29 mouse cellular contexts compared by ENCODE assay signal in the genomic region with DNA sequence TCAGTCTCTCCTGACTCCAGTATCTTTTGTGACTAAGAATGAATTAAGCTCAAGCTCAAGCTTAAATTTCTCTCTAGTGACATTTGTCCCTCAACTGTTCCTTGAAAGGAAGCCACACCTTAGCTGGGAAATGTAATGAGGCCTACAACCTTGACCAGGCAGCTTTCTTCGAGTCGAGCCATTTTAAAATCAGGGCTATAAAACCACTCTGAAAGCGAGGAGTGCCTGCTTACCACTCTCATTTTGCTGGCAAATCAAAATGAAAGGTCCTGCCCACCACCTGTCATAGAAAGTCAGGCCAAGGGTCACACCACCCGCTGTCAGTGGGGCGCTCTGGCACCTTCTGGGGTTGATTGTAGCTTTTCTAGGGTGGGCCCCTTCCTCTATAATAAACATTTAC. TPM values are rescaled to one million over a fixed set of nuclear protein-coding genes. Genes with fewer than 3 reads are reported as not detected.
"Had no signal": no experiment of that assay in that cellular context is flagged by ENCODE, and none has a peak within 500 bp of the region (broad histone marks: within the 10 kb centered on the region; RNA-seq: fewer than 3 reads in every experiment).

No protein-coding gene starts in this region.

- H3K4me2 ChIP-seq: heart, embryonic 11.5 days; heart, embryonic 13.5 days; heart, embryonic 15.5 days; hindbrain, embryonic 12.5 days; hindbrain, embryonic 14.5 days; limb, embryonic 12.5 days; liver, embryonic 11.5 days; liver, embryonic 13.5 days; liver, embryonic 15.5 days had no signal

- H3K9me3 ChIP-seq: heart, embryonic 13.5 days; heart, embryonic 15.5 days; hindbrain, embryonic 10.5 days; hindbrain, embryonic 12.5 days; limb, embryonic 10.5 days; limb, embryonic 12.5 days; liver, embryonic 13.5 days; liver, embryonic 15.5 days had no signal

- H3K36me3 ChIP-seq: heart, embryonic 13.5 days; heart, embryonic 15.5 days; hindbrain, embryonic 10.5 days; hindbrain, embryonic 12.5 days; limb, embryonic 10.5 days; limb, embryonic 12.5 days; liver, embryonic 13.5 days; liver, embryonic 15.5 days had no signal

- H3K27ac ChIP-seq: heart, adult 2 months; heart, embryonic 13.5 days; heart, embryonic 15.5 days; hindbrain, embryonic 10.5 days; hindbrain, embryonic 12.5 days; hindbrain, embryonic 14.5 days; limb, embryonic 10.5 days; limb, embryonic 12.5 days; liver, embryonic 13.5 days; liver, embryonic 15.5 days had no signal

- ATAC-seq: forebrain, embryonic 16.5 days; hindbrain, embryonic 16.5 days; inflammation-experienced regulatory T-cells, adult 6 months had no signal

- H3K27me3 ChIP-seq: heart, embryonic 13.5 days; heart, embryonic 15.5 days; hindbrain, embryonic 12.5 days; limb, embryonic 12.5 days; liver, embryonic 13.5 days; liver, embryonic 15.5 days had no signal

- H3K4me3 ChIP-seq: heart, adult 2 months; heart, embryonic 13.5 days; heart, embryonic 15.5 days; hindbrain, embryonic 10.5 days; hindbrain, embryonic 12.5 days; limb, embryonic 10.5 days; limb, embryonic 12.5 days; liver, embryonic 13.5 days; liver, embryonic 15.5 days had no signal

- H3K9ac ChIP-seq: heart, embryonic 13.5 days; heart, embryonic 15.5 days; hindbrain, embryonic 12.5 days; hindbrain, embryonic 14.5 days; limb, embryonic 12.5 days; liver, embryonic 13.5 days; liver, embryonic 15.5 days had no signal

- H3K4me1 ChIP-seq: limb, embryonic 10.5 days; limb, embryonic 12.5 days had no signal

- DNase-seq: gastrocnemius, postnatal 14 days; gastrocnemius, postnatal 36 days; heart, adult 11 months; heart, adult 2 months; heart, postnatal 14 days; heart, postnatal 36 days; kidney, adult 18-20 months; kidney, adult 8-10 months; kidney, postnatal 10 days; kidney, postnatal 25 days; kidney, postnatal 4 days; layer of hippocampus, adult 9-11 months; layer of hippocampus, postnatal 36 days; liver, embryonic 13.5 days had no signal

RNA-seq across cellular contexts. Expression of a gene that starts 25.1 kb away (rescaled TPM):
- total RNA-seq: gastrocnemius, adult 8-10 months; gastrocnemius, postnatal 36 days; heart, adult 2 months; heart, postnatal 36 days had no signal
- polyA plus RNA-seq: heart, adult 2 months; heart, postnatal 0 days; limb, embryonic 10.5 days; limb, embryonic 12.5 days; liver, embryonic 11.5 days had no signal
